Mouse (Mus musculus) forebrain, embryonic 12.5 days (tissue): ENCODE results near the gene Cyp2c23. TPM values are rescaled to one million over a fixed set of nuclear protein-coding genes. Genes with fewer than 3 reads are reported as not detected.

Experiments
- ATAC-seq: fragments of 200-750 bp; cut with Nextera tagmentation; 2 replicates; pipeline ENCODE4 v1.8.0; 2017; ENCODE audit warnings: moderate TSS enrichment; ENCODE audit not compliant: low FRiP score
- H3K27ac ChIP-seq: fragments of 300-500 bp; sonication (generic); 2 replicates; pipeline ENCODE4 v1.5.1; 2016; ENCODE audit warnings: mild to moderate bottlenecking
- H3K27me3 ChIP-seq: fragments of 300-500 bp; sonication (generic); 2 replicates; pipeline ENCODE4 v1.6.1; 2016; ENCODE audit warnings: mild to moderate bottlenecking
- H3K36me3 ChIP-seq: fragments of 300-500 bp; sonication (generic); replicated peaks from 2 replicates; pipeline ENCODE4 v1.6.1; 2016; ENCODE audit warnings: mild to moderate bottlenecking
- H3K4me1 ChIP-seq: fragments of 300-500 bp; sonication (generic); 2 replicates; pipeline ENCODE4 v1.6.1; 2016
- H3K4me2 ChIP-seq: fragments of 300-500 bp; sonication (generic); 2 replicates; pipeline ENCODE4 v1.6.1; 2016; ENCODE audit warnings: mild to moderate bottlenecking, moderate library complexity
- H3K4me3 ChIP-seq: fragments of 300-500 bp; sonication (generic); replicated peaks from 2 replicates; pipeline ENCODE4 v1.5.1; 2016; ENCODE audit warnings: mild to moderate bottlenecking
- H3K9ac ChIP-seq: fragments of 300-500 bp; sonication (generic); 2 replicates; pipeline ENCODE4 v1.6.1; 2016; ENCODE audit warnings: mild to moderate bottlenecking
- H3K9me3 ChIP-seq: fragments of 300-500 bp; sonication (generic); 2 replicates; pipeline ENCODE4 v1.6.1; 2016
- WGBS: fragments of 180-500 bp; shearing (Covaris S2); methylation state at CpG from one replicate; pipeline ENCODE4 v1.1.7; 2016; 5-methylcytosine and 5-hydroxymethylcytosine counted together
- polyA plus RNA-seq: library from polyadenylated mRNA; unstranded; fragments of >200 nt; fragmentation: Nextera tagmentation; extraction: Ambion mirVana; gene quantifications from 2 replicates; pipeline ENCODE4 v1.2.1, GENCODE M21; 2016

Cyp2c23 gene
- not detected in 2 replicates for polyA plus RNA-seq

GRCm38 (mm10) chr19:44028972-44029371 is at the start of gene Cyp2c23:
Cyp2c23 (minus strand) TSS chr19:44029208.
- Histone ChIP-seq H3K4me1 (no peaks in the 10 kb centered on the region), H3K27ac (no peak within 1 kb of the TSS), H3K36me3 (no peaks in the 10 kb centered on the region), H3K9me3 (no peaks in the 10 kb centered on the region), H3K27me3 (no peaks in the 10 kb centered on the region), H3K4me3 (no peak within 1 kb of the TSS), H3K9ac (no peak within 1 kb of the TSS), H3K4me2 (no peak within 1 kb of the TSS)
- WGBS: 60% methylated on average over 7 of the region's 8 CpGs
- ATAC-seq: no peak

GRCm38 (mm10) chr19:44077024-44077423 is 48.0 kb upstream of the Cyp2c23 start:
- Histone ChIP-seq H3K4me1 (no peaks in the 10 kb centered on the region), H3K36me3 (peaks cover 57% of the 10 kb centered on the region), H3K27me3 (no peaks in the 10 kb centered on the region), H3K9ac (no peak overlapping the region), H3K4me2 (no peak overlapping the region), H3K27ac (no peak overlapping the region), H3K4me3 (no peak overlapping the region), H3K9me3 (no peaks in the 10 kb centered on the region)
- no peak for ATAC-seq
- 90% methylated on average over 4 of the region's 4 CpGs for WGBS

DNA sequence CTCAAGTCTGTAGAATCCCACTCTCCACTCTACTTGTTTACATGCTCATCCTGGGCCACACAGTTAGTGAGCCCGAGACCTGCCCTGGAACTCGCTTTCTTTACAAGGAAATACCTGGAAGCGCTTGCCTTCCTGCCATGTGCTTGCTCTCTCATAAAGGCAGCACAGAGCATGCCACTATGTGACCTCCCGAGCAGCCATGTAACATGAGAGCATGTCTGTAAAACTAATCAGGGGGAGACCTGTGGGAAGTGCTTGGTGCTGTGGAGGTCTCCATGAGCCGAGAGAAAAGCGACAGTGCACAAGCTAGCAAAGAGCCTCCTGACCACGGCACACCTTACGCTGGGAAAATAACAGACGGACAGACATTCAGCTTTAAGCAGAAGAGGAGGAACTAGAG is 47.4 kb upstream of the Cyp2c23 start:
- no peaks in the 10 kb centered on the region for H3K9me3 ChIP-seq
- H3K9ac ChIP-seq: no peak overlapping the region
- ATAC-seq: no peak
- H3K27me3 ChIP-seq: no peaks in the 10 kb centered on the region
- no peak overlapping the region for H3K27ac ChIP-seq
- H3K4me1 ChIP-seq: no peaks in the 10 kb centered on the region
- H3K36me3 ChIP-seq: peaks cover 57% of the 10 kb centered on the region
- no peak overlapping the region for H3K4me3 ChIP-seq
- 89% methylated on average over 9 of the region's 9 CpGs for WGBS
- H3K4me2 ChIP-seq: no peak overlapping the region

DNA sequence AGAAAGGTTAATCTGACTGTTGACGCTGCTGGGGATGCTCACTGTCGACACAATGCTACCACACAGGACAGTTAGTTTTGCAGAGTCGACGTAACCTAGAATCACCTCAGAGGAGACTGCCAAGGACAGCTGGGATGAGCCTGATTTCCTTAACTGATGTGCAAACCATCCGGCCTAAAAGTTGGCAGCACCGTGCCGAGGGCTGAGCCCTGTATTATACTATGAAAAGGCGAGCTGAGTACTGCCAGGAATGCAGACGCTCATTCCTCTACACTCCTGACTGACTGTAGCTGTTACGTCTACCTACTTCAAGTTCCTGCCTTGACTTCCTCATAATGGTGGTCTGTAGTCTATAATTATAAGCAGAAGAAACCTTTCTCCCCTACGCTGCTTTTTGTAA is 46.0 kb upstream of the Cyp2c23 start:
- no peak overlapping the region for H3K9ac ChIP-seq
- H3K27ac ChIP-seq: no peak overlapping the region
- H3K4me3 ChIP-seq: no peak overlapping the region
- no peaks in the 10 kb centered on the region for H3K27me3 ChIP-seq
- H3K9me3 ChIP-seq: no peaks in the 10 kb centered on the region
- 87% methylated on average over 11 of the region's 11 CpGs for WGBS
- H3K36me3 ChIP-seq: peaks cover 50% of the 10 kb centered on the region
- H3K4me2 ChIP-seq: no peak overlapping the region
- H3K4me1 ChIP-seq: peaks cover 3% of the 10 kb centered on the region; the same call in 1 of the 2 replicates
- ATAC-seq: no peak

DNA sequence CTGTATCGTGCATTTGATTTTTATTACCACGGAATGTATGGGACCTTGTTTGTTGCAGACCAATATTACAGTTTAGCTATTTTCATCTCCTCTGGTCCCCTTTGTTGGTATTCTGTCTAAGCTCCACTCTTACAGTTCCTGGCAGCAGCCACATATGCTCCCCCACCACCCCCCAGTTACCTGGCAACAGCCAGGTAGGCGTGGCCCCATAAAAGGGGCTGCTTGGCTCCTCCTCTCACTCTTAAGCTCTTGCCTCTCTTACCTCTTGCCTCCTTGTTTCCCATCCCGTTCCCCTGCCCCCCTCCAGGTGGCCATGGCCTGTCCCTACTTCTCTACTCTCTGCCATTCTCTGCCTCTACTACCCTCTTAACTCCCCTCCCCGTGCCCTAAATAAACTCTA is 42.2 kb upstream of the Cyp2c23 start:
- Histone ChIP-seq H3K27me3 (no peaks in the 10 kb centered on the region), H3K9me3 (no peaks in the 10 kb centered on the region), H3K4me3 (no peak overlapping the region), H3K4me2 (no peak overlapping the region), H3K36me3 (peaks cover 20% of the 10 kb centered on the region), H3K27ac (no peak overlapping the region), H3K9ac (no peak overlapping the region), H3K4me1 (peaks cover 17% of the 10 kb centered on the region)
- WGBS: 62% methylated on average over 5 of the region's 5 CpGs
- ATAC-seq: no peak

GRCm38 (mm10) chr19:44069914-44070232 is 40.9 kb upstream of the Cyp2c23 start:
- Histone ChIP-seq H3K27me3 (no peaks in the 10 kb centered on the region), H3K36me3 (peaks cover 8% of the 10 kb centered on the region; the same call in 1 of the 2 replicates), H3K9me3 (no peaks in the 10 kb centered on the region), H3K4me3 (peak overlapping the region; percentile 69), H3K9ac (peak overlapping the region; percentile 78), H3K27ac (peak overlapping the region; percentile 58), H3K4me2 (peak overlapping the region; percentile 95), H3K4me1 (peaks cover 17% of the 10 kb centered on the region)
- whole genome bisulfite sequencing: 9% methylated on average over 4 of the region's 4 CpGs
- ATAC-seq: no peak

- Histone ChIP-seq H3K36me3 (peaks cover 7% of the 10 kb centered on the region; the same call in 1 of the 2 replicates), H3K27me3 (no peaks in the 10 kb centered on the region), H3K27ac (peak within 1 kb of the TSS; percentile 58), H3K9ac (peak within 1 kb of the TSS; percentile 78), H3K4me2 (peak within 1 kb of the TSS; percentile 95), H3K4me3 (peak within 1 kb of the TSS; percentile 69), H3K4me1 (peaks cover 17% of the 10 kb centered on the region), H3K9me3 (no peaks in the 10 kb centered on the region)
- peak; percentile 94 for ATAC-seq
- under 1% methylated on average over 66 of the region's 75 CpGs for WGBS
These were observed 40.3 kb upstream of the Cyp2c23 start, which contains the start of gene Erlin1 for GRCm38 (mm10) chr19:44069121-44069913. Erlin1 (minus strand) TSS chr19:44069785.

DNA sequence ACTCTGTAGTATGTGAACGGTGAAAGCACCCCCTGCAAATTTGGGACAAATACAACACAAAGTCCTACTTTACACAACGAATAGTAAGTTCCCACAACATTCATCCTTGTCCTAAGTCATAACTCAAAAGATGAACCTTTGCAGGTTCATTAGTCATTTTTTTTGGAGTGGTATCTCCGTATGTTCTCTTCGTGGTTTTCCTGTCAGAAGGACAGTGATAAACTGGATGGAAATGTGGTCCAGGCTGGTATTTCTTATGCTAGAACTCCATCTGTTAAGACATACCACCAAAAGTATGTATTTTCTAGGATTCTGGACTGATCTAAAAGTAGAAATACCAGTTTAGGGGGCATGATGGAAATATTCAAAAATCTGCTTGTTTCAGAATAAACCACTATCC is 39.2 kb upstream of the Cyp2c23 start:
- H3K4me2 ChIP-seq: peak overlapping the region; percentile 95

GRCm38 (mm10) chr19:44067323-44068049 is 38.5 kb upstream of the Cyp2c23 start:
- Histone ChIP-seq H3K36me3 (peaks cover 1% of the 10 kb centered on the region; the same call in 1 of the 2 replicates), H3K9me3 (no peaks in the 10 kb centered on the region), H3K27ac (no peak overlapping the region), H3K4me1 (peaks cover 17% of the 10 kb centered on the region), H3K4me2 (no peak overlapping the region), H3K9ac (no peak overlapping the region), H3K4me3 (no peak overlapping the region), H3K27me3 (no peaks in the 10 kb centered on the region)
- 83% methylated on average over 9 of the region's 9 CpGs for WGBS
- ATAC-seq: no peak

More for the DNA sequence above, 39.2 kb upstream of the Cyp2c23 start:
- Histone ChIP-seq H3K27ac (no peak overlapping the region), H3K9me3 (no peaks in the 10 kb centered on the region), H3K4me3 (peak overlapping the region; percentile 69; the same call in 1 of the 2 replicates), H3K4me1 (peaks cover 17% of the 10 kb centered on the region), H3K9ac (no peak overlapping the region), H3K27me3 (no peaks in the 10 kb centered on the region), H3K36me3 (peaks cover 7% of the 10 kb centered on the region; the same call in 1 of the 2 replicates)
- no peak for ATAC-seq
- 88% methylated on average over 4 of the region's 4 CpGs for WGBS

- Histone ChIP-seq H3K36me3 (peaks cover 12% of the 10 kb centered on the region), H3K9ac (no peak overlapping the region), H3K27me3 (no peaks in the 10 kb centered on the region), H3K4me2 (no peak overlapping the region), H3K4me1 (peaks cover 11% of the 10 kb centered on the region), H3K9me3 (no peaks in the 10 kb centered on the region), H3K4me3 (no peak overlapping the region), H3K27ac (no peak overlapping the region)
- WGBS: 87% methylated on average over 2 of the region's 2 CpGs
- ATAC-seq: no peak
These were observed 35.7 kb upstream of the Cyp2c23 start for GRCm38 (mm10) chr19:44064734-44065133.

- Histone ChIP-seq H3K4me1 (peaks cover 7% of the 10 kb centered on the region), H3K9ac (no peak overlapping the region), H3K4me2 (no peak overlapping the region), H3K4me3 (no peak overlapping the region), H3K27me3 (no peaks in the 10 kb centered on the region), H3K36me3 (peaks cover 15% of the 10 kb centered on the region), H3K9me3 (no peaks in the 10 kb centered on the region), H3K27ac (no peak overlapping the region)
- WGBS: 96% methylated on average over 7 of the region's 7 CpGs
- ATAC-seq: no peak
These were observed 34.8 kb upstream of the Cyp2c23 start for GRCm38 (mm10) chr19:44063773-44064172.

GRCm38 (mm10) chr19:44060226-44060625 is 31.2 kb upstream of the Cyp2c23 start:
- no peaks in the 10 kb centered on the region for H3K4me1 ChIP-seq
- no peak overlapping the region for H3K9ac ChIP-seq
- H3K27me3 ChIP-seq: no peaks in the 10 kb centered on the region
- ATAC-seq: no peak
- no peaks in the 10 kb centered on the region for H3K9me3 ChIP-seq
- 84% methylated on average over 3 of the region's 3 CpGs for WGBS
- peaks cover 34% of the 10 kb centered on the region for H3K36me3 ChIP-seq
- H3K4me2 ChIP-seq: no peak overlapping the region
- H3K4me3 ChIP-seq: no peak overlapping the region
- H3K27ac ChIP-seq: no peak overlapping the region
